Mouse (Mus musculus): ENCODE data around the gene Ghrh. TPM values are rescaled to one million over a fixed set of nuclear protein-coding genes. Genes with fewer than 3 reads are reported as not detected.
A peak's percentile ranks its signal among the peaks of the same experiment; 100 is the strongest.

Gene Ghrh
- polyA plus RNA-seq, 2 experiments: 0.56 to 0.65 TPM

DNA sequence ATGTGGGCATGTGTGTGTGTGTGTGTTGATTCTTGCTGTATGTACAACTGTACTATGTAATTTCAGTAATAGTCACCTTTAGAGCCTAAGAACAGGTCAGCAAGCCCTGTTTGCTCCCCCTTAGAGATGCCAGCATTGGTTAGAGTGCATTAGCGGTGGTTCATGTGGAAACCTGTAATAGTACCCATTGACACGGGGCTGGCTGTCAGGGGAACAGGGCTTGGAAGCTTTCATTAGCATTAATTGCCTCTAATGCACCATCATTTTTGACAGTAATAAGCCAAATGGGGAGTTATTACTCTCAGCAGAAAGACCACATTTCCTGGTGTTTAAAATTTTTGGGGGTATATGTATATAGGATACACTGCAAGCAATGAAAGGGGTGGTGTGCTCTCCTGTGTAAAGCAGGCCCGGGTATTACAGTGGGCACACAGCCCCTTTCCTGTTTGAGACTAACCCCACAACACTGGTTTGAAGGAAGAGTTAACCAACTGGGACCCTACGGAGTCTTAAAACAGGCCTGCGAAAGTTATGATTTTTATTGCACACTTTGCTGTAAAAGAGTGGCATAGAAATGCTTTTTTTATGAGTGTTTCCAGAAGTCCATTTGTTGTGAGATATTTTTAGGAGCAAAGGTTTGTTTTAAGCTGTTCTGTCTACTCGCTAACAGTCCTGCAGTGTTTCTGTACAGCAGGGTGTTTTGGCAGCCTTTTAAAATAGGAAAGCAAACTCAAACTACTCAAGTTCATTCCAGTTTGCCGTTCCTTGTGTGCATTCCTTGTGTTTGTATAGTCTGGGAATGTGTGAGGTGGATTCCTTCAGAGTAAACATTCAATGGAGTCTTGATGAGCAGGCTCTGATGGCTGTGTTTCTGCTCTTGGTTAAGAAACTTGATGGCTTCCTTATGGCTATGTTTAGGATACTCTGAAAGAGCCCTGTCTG lies 40.9 kb downstream of the Ghrh start:
- TF ChIP-seq POLR2A (IDR thresholded peaks at IDR 0.05; ENCODE audit: borderline replicate concordance, extremely low read depth, insufficient read depth, insufficient read length): no peak
- ATAC-seq (ENCODE audit: low FRiP score, low read depth) (peak; percentile 48; the same call in 1 of the 2 replicates), DNase-seq (ENCODE audit: low spot score) (peak; percentile 32)
- Histone ChIP-seq H3K9ac (ENCODE audit: low read depth, low read length, severe bottlenecking) (no peak overlapping the region), H3K4me1 (ENCODE audit: control insufficient read depth, insufficient read depth, low read length) (peaks cover 12% of the 10 kb centered on the region; the same call in 1 of the 2 replicates), H3K27me3 (ENCODE audit: control insufficient read depth, insufficient read depth, low read length) (no peaks in the 10 kb centered on the region), H3K9me3 (ENCODE audit: control insufficient read depth, low read length) (no peaks in the 10 kb centered on the region), H3K4me3 (replicated peaks; ENCODE audit: low read length) (no peak overlapping the region), H3K4me2 (replicated peaks; ENCODE audit: low read depth, low read length, severe bottlenecking) (no peak overlapping the region), H3K27ac (replicated peaks; ENCODE audit: low read depth, low read length) (peak overlapping the region; percentile 0; the same call in 1 of the 2 replicates), H3K36me3 (ENCODE audit: control insufficient read depth, insufficient read depth, low read length) (peaks cover 72% of the 10 kb centered on the region)
- 35% methylated on average over 7 of the region's 7 CpGs for WGBS

DNA sequence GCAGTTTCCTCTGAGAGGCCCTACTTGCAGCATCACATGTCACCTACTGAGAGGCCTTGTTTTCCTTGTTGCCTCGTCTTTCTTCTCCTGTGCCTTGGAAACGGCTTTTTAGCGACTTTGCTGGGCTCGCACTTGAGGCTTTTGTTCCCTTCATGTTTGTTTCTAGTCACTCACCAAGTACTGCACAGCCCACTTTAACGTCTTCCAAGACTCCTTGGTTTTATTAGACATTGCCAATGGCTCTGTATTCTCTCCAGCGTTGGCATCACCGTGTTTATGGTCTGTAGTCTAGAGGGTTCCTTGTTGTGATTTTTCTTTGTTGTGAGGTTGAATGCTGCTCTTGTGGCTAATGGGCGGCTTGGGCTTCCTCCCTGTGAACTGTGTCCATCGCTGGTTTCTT lies 44.2 kb downstream of the Ghrh start:
- no peak overlapping the region for H3K27ac ChIP-seq (replicated peaks; ENCODE audit: low read depth, low read length)
- peaks cover 12% of the 10 kb centered on the region; the same call in 1 of the 2 replicates for H3K4me1 ChIP-seq (ENCODE audit: control insufficient read depth, insufficient read depth, low read length)
- no peak overlapping the region for H3K9ac ChIP-seq (ENCODE audit: low read depth, low read length, severe bottlenecking)
- no peaks in the 10 kb centered on the region for H3K9me3 ChIP-seq (ENCODE audit: control insufficient read depth, low read length)
- no peaks in the 10 kb centered on the region for H3K27me3 ChIP-seq (ENCODE audit: control insufficient read depth, insufficient read depth, low read length)
- no peak overlapping the region for H3K4me2 ChIP-seq (replicated peaks; ENCODE audit: low read depth, low read length, severe bottlenecking)
- H3K4me3 ChIP-seq (replicated peaks; ENCODE audit: low read length): no peak overlapping the region
- WGBS: 68% methylated on average over 9 of the region's 9 CpGs
- peaks cover 72% of the 10 kb centered on the region for H3K36me3 ChIP-seq (ENCODE audit: control insufficient read depth, insufficient read depth, low read length)
- DNase-seq (ENCODE audit: low spot score) (no peak), ATAC-seq (ENCODE audit: low FRiP score, low read depth) (no peak)
- TF ChIP-seq POLR2A (IDR thresholded peaks at IDR 0.05; ENCODE audit: borderline replicate concordance, extremely low read depth, insufficient read depth, insufficient read length): no peak

DNA sequence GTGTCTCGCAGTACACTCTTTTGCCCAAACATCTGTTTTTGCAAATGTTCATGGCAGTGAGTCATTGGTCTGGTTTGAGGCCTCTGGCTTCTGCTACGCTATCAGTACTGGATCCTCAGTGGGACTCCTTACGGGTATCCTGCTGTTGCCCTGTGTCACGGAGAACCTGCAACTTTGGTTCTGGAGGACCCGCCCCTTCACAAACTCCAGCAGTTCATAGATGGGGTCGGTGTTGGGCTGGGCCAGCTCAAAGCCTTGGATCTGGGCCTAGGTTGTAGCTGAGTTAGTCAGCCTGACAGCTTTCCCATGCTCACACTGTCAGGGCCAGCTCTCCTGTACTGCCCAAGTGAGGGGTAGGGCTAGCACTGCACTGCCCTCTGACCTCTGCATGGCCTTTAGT lies 47.3 kb downstream of the Ghrh start:
- no peak overlapping the region for H3K9ac ChIP-seq (ENCODE audit: low read depth, low read length, severe bottlenecking)
- 98% methylated on average over 6 of the region's 6 CpGs for WGBS
- H3K4me3 ChIP-seq (replicated peaks; ENCODE audit: low read length): no peak overlapping the region
- H3K9me3 ChIP-seq (ENCODE audit: control insufficient read depth, low read length): no peaks in the 10 kb centered on the region
- no peak overlapping the region for H3K27ac ChIP-seq (replicated peaks; ENCODE audit: low read depth, low read length)
- H3K36me3 ChIP-seq (ENCODE audit: control insufficient read depth, insufficient read depth, low read length): peaks cover 90% of the 10 kb centered on the region
- no peaks in the 10 kb centered on the region for H3K27me3 ChIP-seq (ENCODE audit: control insufficient read depth, insufficient read depth, low read length)
- ATAC-seq (ENCODE audit: low FRiP score, low read depth) (peak; percentile 19; the same call in 1 of the 2 replicates), DNase-seq (ENCODE audit: low spot score) (no peak)
- no peak overlapping the region for H3K4me2 ChIP-seq (replicated peaks; ENCODE audit: low read depth, low read length, severe bottlenecking)
- no peak for TF ChIP-seq POLR2A (IDR thresholded peaks at IDR 0.05; ENCODE audit: borderline replicate concordance, extremely low read depth, insufficient read depth, insufficient read length)
- no peaks in the 10 kb centered on the region for H3K4me1 ChIP-seq (ENCODE audit: control insufficient read depth, insufficient read depth, low read length)

DNA sequence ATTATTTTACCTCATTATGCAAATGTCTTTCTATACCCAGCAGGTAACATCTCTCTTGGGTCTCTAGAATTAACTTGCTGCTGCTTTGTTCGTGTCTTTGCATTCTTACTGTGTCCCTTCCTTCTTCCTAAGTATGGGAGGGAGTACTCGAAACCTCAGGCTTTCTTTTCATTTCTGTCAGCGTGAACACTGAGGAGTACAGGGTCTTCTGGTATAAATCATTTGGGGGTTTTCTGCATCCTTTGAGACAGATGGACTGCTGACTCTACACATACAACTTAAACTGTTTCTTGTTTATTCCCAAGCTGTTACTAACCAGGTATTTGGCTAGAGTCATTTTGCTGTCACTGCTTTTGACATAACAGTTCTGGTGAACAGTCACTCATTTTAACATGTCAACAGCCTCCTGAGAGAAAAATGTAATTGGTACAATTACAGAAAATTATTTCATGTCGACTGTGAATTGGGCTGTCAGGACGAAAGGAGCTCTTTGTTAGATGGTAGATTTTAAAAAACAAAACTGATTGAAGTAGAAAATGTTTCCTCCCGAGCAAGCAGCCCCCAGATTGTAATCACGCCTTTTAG lies 51.1 kb downstream of the Ghrh start:
- H3K27me3 ChIP-seq (ENCODE audit: control insufficient read depth, insufficient read depth, low read length): no peaks in the 10 kb centered on the region
- H3K9me3 ChIP-seq (ENCODE audit: control insufficient read depth, low read length): no peaks in the 10 kb centered on the region
- ATAC-seq (ENCODE audit: low FRiP score, low read depth) (no peak), DNase-seq (ENCODE audit: low spot score) (no peak)
- H3K9ac ChIP-seq (ENCODE audit: low read depth, low read length, severe bottlenecking): no peak overlapping the region
- H3K4me1 ChIP-seq (ENCODE audit: control insufficient read depth, insufficient read depth, low read length): no peaks in the 10 kb centered on the region
- H3K27ac ChIP-seq (replicated peaks; ENCODE audit: low read depth, low read length): no peak overlapping the region
- H3K4me2 ChIP-seq (replicated peaks; ENCODE audit: low read depth, low read length, severe bottlenecking): no peak overlapping the region
- WGBS: 81% methylated on average over 7 of the region's 7 CpGs
- peaks cover 94% of the 10 kb centered on the region for H3K36me3 ChIP-seq (ENCODE audit: control insufficient read depth, insufficient read depth, low read length)
- no peak for TF ChIP-seq POLR2A (IDR thresholded peaks at IDR 0.05; ENCODE audit: borderline replicate concordance, extremely low read depth, insufficient read depth, insufficient read length)
- H3K4me3 ChIP-seq (replicated peaks; ENCODE audit: low read length): no peak overlapping the region

DNA sequence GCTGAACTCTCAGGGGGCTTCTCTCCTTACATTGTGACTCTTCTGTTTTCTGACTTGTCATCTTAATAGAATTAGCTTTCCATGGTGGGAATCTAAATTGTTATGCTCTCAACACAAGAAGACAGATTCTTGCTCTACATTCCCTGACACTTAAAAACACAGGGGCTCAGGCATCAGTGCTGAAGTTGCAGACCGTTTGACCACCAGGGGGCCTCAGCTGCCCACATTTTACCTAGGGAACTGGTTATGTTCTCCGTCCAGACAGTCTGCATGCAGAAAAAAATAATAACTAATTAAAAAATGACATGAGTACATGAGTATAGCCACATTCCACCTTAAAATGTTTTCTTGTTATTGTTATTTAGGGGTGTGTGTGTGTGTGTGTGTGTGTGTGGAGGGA lies 55.2 kb downstream of the Ghrh start:
- ATAC-seq (ENCODE audit: low FRiP score, low read depth) (no peak), DNase-seq (ENCODE audit: low spot score) (peak; percentile 77)
- Histone ChIP-seq H3K9ac (ENCODE audit: low read depth, low read length, severe bottlenecking) (no peak overlapping the region), H3K27me3 (ENCODE audit: control insufficient read depth, insufficient read depth, low read length) (no peaks in the 10 kb centered on the region), H3K27ac (replicated peaks; ENCODE audit: low read depth, low read length) (no peak overlapping the region), H3K9me3 (ENCODE audit: control insufficient read depth, low read length) (no peaks in the 10 kb centered on the region), H3K4me3 (replicated peaks; ENCODE audit: low read length) (no peak overlapping the region), H3K4me1 (ENCODE audit: control insufficient read depth, insufficient read depth, low read length) (no peaks in the 10 kb centered on the region), H3K4me2 (replicated peaks; ENCODE audit: low read depth, low read length, severe bottlenecking) (no peak overlapping the region), H3K36me3 (ENCODE audit: control insufficient read depth, insufficient read depth, low read length) (peaks cover 93% of the 10 kb centered on the region)
- 20% methylated on average over 2 of the region's 2 CpGs for WGBS
- no peak for TF ChIP-seq POLR2A (IDR thresholded peaks at IDR 0.05; ENCODE audit: borderline replicate concordance, extremely low read depth, insufficient read depth, insufficient read length)

Data from limb, embryonic 14.5 days (tissue).